Mouse (Mus musculus) forebrain, embryonic 11.5 days (tissue): ENCODE results near the gene Zswim8. TPM values are rescaled to one million over a fixed set of nuclear protein-coding genes. Genes with fewer than 3 reads are reported as not detected.

ENCODE experiments used
- ATAC-seq: fragments of 200-750 bp; cut with Nextera tagmentation; replicated peaks from 2 replicates; pipeline ENCODE4 v1.8.0; 2017; ENCODE audit warnings: moderate TSS enrichment; ENCODE audit not compliant: low FRiP score
- DNase-seq: peaks from one replicate; pipeline ENCODE4 v3.0.0-alpha.2; 2017; ENCODE audit warnings: low spot score
- H3K27ac ChIP-seq: fragments of 300-500 bp; sonication (generic); 2 replicates; pipeline ENCODE4 v1.5.1; 2014; ENCODE audit warnings: low read depth, low read length
- H3K27me3 ChIP-seq: fragments of 300-500 bp; sonication (generic); 2 replicates; pipeline ENCODE4 v1.6.1; 2014; ENCODE audit warnings: mild to moderate bottlenecking, low read length, mixed read lengths; ENCODE audit not compliant: control insufficient read depth, insufficient read depth
- H3K36me3 ChIP-seq: fragments of 300-500 bp; sonication (generic); 2 replicates; pipeline ENCODE4 v1.6.1; 2014; ENCODE audit warnings: mild to moderate bottlenecking, low read length, moderate library complexity, mixed read lengths; ENCODE audit not compliant: control insufficient read depth, insufficient read depth
- H3K4me1 ChIP-seq: fragments of 300-500 bp; sonication (generic); replicated peaks from 2 replicates; pipeline ENCODE4 v1.6.1; 2014; ENCODE audit warnings: low read length, mixed read lengths; ENCODE audit not compliant: control insufficient read depth, insufficient read depth
- H3K4me2 ChIP-seq: fragments of 300-500 bp; sonication (generic); 2 replicates; pipeline ENCODE4 v1.6.1; 2014; ENCODE audit warnings: low read depth, mild to moderate bottlenecking, low read length, moderate library complexity, mixed read lengths; ENCODE audit not compliant: severe bottlenecking
- H3K4me3 ChIP-seq: fragments of 300-500 bp; sonication (generic); 2 replicates; pipeline ENCODE4 v1.5.1; 2014; ENCODE audit warnings: low read depth, low read length
- H3K9ac ChIP-seq: fragments of 300-500 bp; sonication (generic); 2 replicates; pipeline ENCODE4 v1.6.1; 2014; ENCODE audit warnings: low read length
- H3K9me3 ChIP-seq: fragments of 300-500 bp; sonication (generic); 2 replicates; pipeline ENCODE4 v1.6.1; 2016; ENCODE audit warnings: low read length, mixed read lengths; ENCODE audit not compliant: control insufficient read depth
- WGBS: fragments of 180-500 bp; shearing (Covaris S2); extraction: QIAGEN DNeasy Blood & Tissue Kit; methylation state at CpG from one replicate; pipeline ENCODE4 v1.1.7; 2014; 5-methylcytosine and 5-hydroxymethylcytosine counted together
- polyA plus RNA-seq: library from polyadenylated mRNA; unstranded; fragments of >200 nt; fragmentation: Nextera tagmentation; extraction: Ambion mirVana; gene quantifications from 2 replicates; pipeline ENCODE4 v1.2.1, GENCODE M21; 2014

Zswim8 gene
- polyA plus RNA-seq, 1 experiment from 2014 or later, result 37.3 TPM

DNA sequence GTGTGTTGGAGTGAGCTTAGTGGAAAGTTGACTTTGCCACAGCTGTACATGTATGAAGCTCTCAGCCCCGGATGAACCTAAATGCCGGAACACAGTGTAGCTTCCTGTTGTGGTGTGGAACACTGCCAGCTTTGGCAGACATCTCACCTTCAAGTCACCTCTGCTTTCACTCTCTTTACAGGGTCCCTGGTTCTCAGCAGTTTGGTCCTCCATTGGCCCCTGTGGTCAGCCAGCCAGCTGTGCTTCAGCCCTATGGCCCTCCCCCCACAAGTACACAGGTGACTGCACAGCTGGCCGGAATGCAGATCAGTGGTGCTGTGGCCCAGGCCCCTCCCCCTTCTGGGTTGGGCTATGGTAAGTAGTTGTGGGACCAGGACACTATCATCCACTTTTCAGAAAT lies 24.9 kb upstream of the Zswim8 start:
- ATAC-seq, result no peak
- Histone ChIP-seq H3K36me3 (peaks cover 12% of the 10 kb centered on the region; the same call in 1 of the 2 replicates), H3K4me3 (no peak overlapping the region), H3K4me2 (no peak overlapping the region), H3K9me3 (no peaks in the 10 kb centered on the region), H3K4me1 (no peaks in the 10 kb centered on the region), H3K27me3 (no peaks in the 10 kb centered on the region), H3K9ac (no peak overlapping the region), H3K27ac (no peak overlapping the region)
- DNase-seq, result no peak
- WGBS, result 85% methylated on average over 3 of the region's 3 CpGs

DNA sequence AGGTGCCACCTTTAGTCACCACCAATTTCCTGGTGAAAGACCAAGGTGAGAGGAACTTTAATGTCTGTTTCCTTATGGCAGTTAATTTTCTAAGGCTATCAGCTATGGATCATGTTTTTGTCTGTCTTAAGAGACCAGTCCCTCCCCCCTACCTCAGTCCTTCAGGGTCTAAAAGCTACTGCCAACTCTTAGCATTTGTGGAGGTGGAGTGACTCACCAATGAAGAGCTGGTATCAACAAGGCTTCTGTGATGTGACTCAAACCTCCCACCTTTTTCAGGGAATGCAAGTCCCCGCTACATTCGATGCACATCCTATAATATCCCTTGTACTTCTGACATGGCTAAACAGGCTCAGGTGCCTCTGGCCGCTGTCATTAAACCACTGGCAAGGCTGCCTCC lies 20.8 kb upstream of the Zswim8 start:
- DNase-seq (no peak), ATAC-seq (no peak)
- Histone ChIP-seq H3K4me1 (no peaks in the 10 kb centered on the region), H3K4me2 (no peak overlapping the region), H3K4me3 (no peak overlapping the region), H3K36me3 (peaks cover 14% of the 10 kb centered on the region), H3K9me3 (no peaks in the 10 kb centered on the region), H3K9ac (no peak overlapping the region), H3K27me3 (no peaks in the 10 kb centered on the region), H3K27ac (no peak overlapping the region)
- 97% methylated on average over 3 of the region's 3 CpGs for WGBS

- Histone ChIP-seq H3K36me3 (peaks cover 10% of the 10 kb centered on the region), H3K4me2 (no peak overlapping the region), H3K27me3 (no peaks in the 10 kb centered on the region), H3K9ac (no peak overlapping the region), H3K27ac (no peak overlapping the region), H3K4me3 (no peak overlapping the region), H3K4me1 (no peaks in the 10 kb centered on the region), H3K9me3 (no peaks in the 10 kb centered on the region)
- DNase-seq, result no peak
- no peak for ATAC-seq
- 89% methylated on average over 2 of the region's 2 CpGs for WGBS
Measured at GRCm38 (mm10) chr14:20689009-20689408, 18.3 kb upstream of the Zswim8 start.

- no peaks in the 10 kb centered on the region; the same call in 1 of the 2 replicates for H3K27me3 ChIP-seq
- H3K9me3 ChIP-seq, result no peaks in the 10 kb centered on the region
- WGBS, result 88% methylated on average over 6 of the region's 6 CpGs
- peaks cover 8% of the 10 kb centered on the region for H3K4me1 ChIP-seq
- H3K36me3 ChIP-seq, result peaks cover 9% of the 10 kb centered on the region
- no peak overlapping the region for H3K27ac ChIP-seq
- no peak overlapping the region for H3K9ac ChIP-seq
- H3K4me2 ChIP-seq, result no peak overlapping the region
- H3K4me3 ChIP-seq, result no peak overlapping the region
- ATAC-seq (no peak), DNase-seq (no peak)
Measured at GRCm38 (mm10) chr14:20691772-20692171, 15.6 kb upstream of the Zswim8 start.

GRCm38 (mm10) chr14:20693589-20694101 lies 13.7 kb upstream of the Zswim8 start:
- no peak for DNase-seq
- H3K4me2 ChIP-seq, result no peak overlapping the region
- WGBS, result 93% methylated on average over 10 of the region's 10 CpGs
- no peak overlapping the region for H3K9ac ChIP-seq
- no peak overlapping the region for H3K4me3 ChIP-seq
- H3K27me3 ChIP-seq, result no peaks in the 10 kb centered on the region; the same call in 1 of the 2 replicates
- H3K4me1 ChIP-seq, result peaks cover 10% of the 10 kb centered on the region
- no peak for ATAC-seq
- H3K9me3 ChIP-seq, result no peaks in the 10 kb centered on the region
- H3K27ac ChIP-seq, result no peak overlapping the region
- peaks cover 6% of the 10 kb centered on the region for H3K36me3 ChIP-seq

DNA sequence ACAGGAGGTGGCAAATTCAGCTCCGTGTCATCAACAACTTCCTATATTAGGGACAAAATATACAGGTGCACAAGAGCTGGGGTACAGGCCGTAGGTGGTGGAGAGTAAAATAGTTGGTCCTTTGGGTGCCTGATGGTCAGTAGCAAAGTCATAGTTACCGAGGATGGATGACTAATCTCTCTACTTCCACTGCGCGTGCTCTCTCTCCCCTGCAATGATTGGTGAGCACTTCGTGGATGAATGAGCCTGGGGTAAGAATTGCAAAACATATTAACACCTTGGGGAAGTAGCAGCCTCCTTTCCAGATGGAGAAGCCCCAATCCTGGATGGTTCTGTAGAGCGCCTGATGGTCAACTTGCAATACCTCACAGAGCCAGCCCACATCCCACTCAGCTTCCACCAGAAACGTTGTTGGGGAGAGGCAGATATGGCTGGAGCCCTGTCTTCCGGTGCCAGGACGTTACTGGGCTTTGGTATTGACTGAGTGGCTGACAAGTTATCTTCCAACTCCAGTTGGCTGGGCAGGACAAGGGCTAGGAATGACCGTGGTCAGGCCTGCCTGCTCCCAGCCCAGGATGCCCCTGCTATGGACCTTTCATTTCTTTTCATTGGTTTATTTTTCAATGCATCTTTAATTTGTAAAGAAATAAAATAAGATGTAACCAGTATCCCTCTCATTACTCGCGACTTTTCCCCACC lies 13.0 kb upstream of the Zswim8 start:
- peaks cover 10% of the 10 kb centered on the region for H3K4me1 ChIP-seq
- H3K4me2 ChIP-seq, result peak overlapping the region; percentile 71
- H3K27me3 ChIP-seq, result no peaks in the 10 kb centered on the region; the same call in 1 of the 2 replicates
- ATAC-seq (peak; percentile 40), DNase-seq (no peak)
- WGBS, result 51% methylated on average over 13 of the region's 13 CpGs
- H3K27ac ChIP-seq, result peak overlapping the region; percentile 90; the same call in 1 of the 2 replicates
- H3K4me3 ChIP-seq, result peak overlapping the region; percentile 82
- no peaks in the 10 kb centered on the region for H3K9me3 ChIP-seq
- peak overlapping the region; percentile 86 for H3K9ac ChIP-seq
- peaks cover 6% of the 10 kb centered on the region for H3K36me3 ChIP-seq

DNA sequence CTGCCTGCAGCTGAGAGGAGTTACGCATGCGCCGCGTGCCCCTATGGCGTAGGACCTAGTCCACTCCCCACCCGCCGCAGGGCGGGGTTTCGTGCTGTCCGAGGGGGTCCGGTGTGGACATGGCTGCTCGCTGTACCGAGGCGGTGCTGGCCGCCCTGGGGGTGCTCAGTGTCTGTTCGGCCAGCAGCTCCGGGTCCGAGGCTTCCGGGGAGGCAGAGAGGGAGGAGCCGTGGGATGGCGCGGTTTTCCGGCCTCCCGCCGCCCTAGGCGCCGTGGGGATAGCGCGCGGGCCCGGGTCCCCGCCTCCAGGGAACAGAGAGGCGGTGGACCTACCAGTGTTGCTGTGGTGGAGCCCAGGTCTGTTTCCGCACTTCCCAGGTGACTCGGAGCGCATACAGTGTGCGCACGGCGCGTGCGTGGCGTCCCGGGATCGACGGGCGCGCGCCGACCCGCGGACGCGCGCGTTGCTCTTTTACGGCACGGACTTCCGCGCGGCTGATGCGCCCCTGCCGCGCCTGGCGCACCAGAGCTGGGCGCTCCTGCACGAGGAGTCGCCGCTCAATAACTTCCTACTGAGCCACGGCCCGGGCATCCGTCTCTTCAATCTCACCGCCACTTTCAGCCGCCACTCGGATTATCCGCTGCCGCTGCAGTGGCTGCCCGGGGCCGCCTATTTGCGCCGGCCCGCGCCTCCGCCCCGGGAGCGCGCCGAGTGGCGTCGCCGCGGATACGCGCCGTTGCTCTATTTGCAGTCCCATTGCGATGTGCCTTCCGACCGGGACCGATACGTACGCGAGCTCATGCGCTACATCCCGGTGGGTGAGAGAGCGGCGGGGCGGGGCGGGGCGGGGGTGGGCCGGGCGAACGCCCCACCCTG lies 12.2 kb upstream of the Zswim8 start, which contains the start of gene Fut11:
Gene Fut11, plus strand, starts transcription at position 85 of the 877 bp plus-strand sequence.
- Histone ChIP-seq H3K4me1 (peaks cover 10% of the 10 kb centered on the region), H3K27me3 (no peaks in the 10 kb centered on the region; the same call in 1 of the 2 replicates), H3K4me2 (peak within 1 kb of the TSS; percentile 71), H3K9ac (peak within 1 kb of the TSS; percentile 86), H3K27ac (peak within 1 kb of the TSS; percentile 90), H3K4me3 (peak within 1 kb of the TSS; percentile 82), H3K36me3 (peaks cover 6% of the 10 kb centered on the region), H3K9me3 (no peaks in the 10 kb centered on the region)
- WGBS, result under 1% methylated on average over 109 of the region's 111 CpGs
- peak; percentile 95 for ATAC-seq
- DNase-seq, result peak; percentile 91

- no peaks in the 10 kb centered on the region; the same call in 1 of the 2 replicates for H3K27me3 ChIP-seq
- DNase-seq (no peak), ATAC-seq (no peak)
- peaks cover 10% of the 10 kb centered on the region for H3K4me1 ChIP-seq
- peaks cover 6% of the 10 kb centered on the region; the same call in 1 of the 2 replicates for H3K36me3 ChIP-seq
- WGBS, result 17% methylated on average over 27 of the region's 27 CpGs
- peak overlapping the region; percentile 71 for H3K4me2 ChIP-seq
- H3K9me3 ChIP-seq, result no peaks in the 10 kb centered on the region
- H3K27ac ChIP-seq, result peak overlapping the region; percentile 90; the same call in 1 of the 2 replicates
- H3K9ac ChIP-seq, result peak overlapping the region; percentile 86
- peak overlapping the region; percentile 82 for H3K4me3 ChIP-seq
Measured at GRCm38 (mm10) chr14:20695761-20696520, 11.4 kb upstream of the Zswim8 start.
